Mouse (Mus musculus): Measurements from ENCODE around the gene Wfdc11. TPM values are rescaled to one million over a fixed set of nuclear protein-coding genes. Genes with fewer than 3 reads are reported as not detected.
A peak's percentile ranks its signal among the peaks of the same experiment; 100 is the strongest.

The Wfdc11 gene
- polyA plus RNA-seq, 1 experiment from 2014 or later = not detected

- Histone ChIP-seq H3K4me3 (ENCODE audit: low read depth, low read length) (peak overlapping the region; percentile 4; the same call in 1 of the 2 replicates), H3K9me3 (ENCODE audit: control insufficient read depth, low read length) (no peaks in the 10 kb centered on the region), H3K9ac (ENCODE audit: low read length) (0 out of 2 replicates have a peak overlapping the region, but pooled peaks have one; percentile 24), H3K27me3 (ENCODE audit: control insufficient read depth, insufficient read depth, low read length) (no peaks in the 10 kb centered on the region), H3K27ac (replicated peaks) (no peak overlapping the region), H3K36me3 (ENCODE audit: control insufficient read depth, insufficient read depth, low read length) (no peaks in the 10 kb centered on the region), H3K4me1 (replicated peaks; ENCODE audit: control insufficient read depth, insufficient read depth) (no peaks in the 10 kb centered on the region), H3K4me2 (replicated peaks; ENCODE audit: low read depth) (peak overlapping the region; percentile 51)
- WGBS = 19% methylated on average over 19 of the region's 19 CpGs
- ATAC-seq (ENCODE audit: low FRiP score, low TSS enrichment) = peak; percentile 84
- DNase-seq (ENCODE audit: low spot score) = peak; percentile 87
- TF ChIP-seq EP300 (optimal IDR thresholded peaks at IDR 0.05) = no peak
- peak; percentile 88 for TF ChIP-seq CTCF (IDR thresholded peaks at IDR 0.05; ENCODE audit: low read depth)
These were observed 5.2 kb upstream of the Wfdc11 start for GRCm38 (mm10) chr2:164678848-164679625.

DNA sequence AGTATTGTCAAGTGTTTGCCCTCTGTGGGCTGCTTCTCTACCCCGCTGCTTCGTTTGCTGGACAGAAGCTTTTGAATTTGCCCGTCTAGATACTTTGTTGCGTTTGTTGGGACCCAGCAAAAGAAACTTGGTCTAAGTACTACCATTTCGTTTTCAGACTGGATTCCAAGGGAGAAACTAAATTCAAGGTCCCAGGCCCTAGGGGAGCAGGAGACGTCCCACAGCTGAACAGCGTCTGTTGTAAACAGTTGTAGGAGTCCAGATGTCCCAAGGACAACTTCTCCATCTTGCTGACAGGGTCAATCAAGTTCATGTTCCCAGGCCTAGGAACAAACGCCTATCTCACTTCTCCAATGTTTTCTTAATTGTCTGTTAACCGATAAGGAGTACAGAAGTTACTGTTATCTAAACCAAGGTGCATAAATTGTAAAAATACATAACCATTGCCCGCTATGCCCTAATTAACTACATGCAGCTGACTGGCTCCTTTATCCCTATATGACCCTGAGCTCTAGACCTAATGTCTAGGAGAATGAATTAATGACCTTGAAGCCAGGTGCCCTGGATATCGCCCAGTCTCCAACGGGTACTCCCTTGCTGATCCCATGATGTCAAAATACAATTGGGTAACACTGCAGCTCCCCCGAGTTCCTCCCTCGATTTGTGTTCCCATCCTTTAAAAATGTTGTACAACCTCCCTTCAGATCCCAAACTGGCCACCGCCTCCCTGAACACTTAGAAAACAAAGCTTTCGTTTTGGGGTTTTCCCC is 3.2 kb upstream of the Wfdc11 start:
- H3K9me3 ChIP-seq (ENCODE audit: control insufficient read depth, low read length) = no peaks in the 10 kb centered on the region
- TF ChIP-seq EP300 (optimal IDR thresholded peaks at IDR 0.05) (no peak), CTCF (IDR thresholded peaks at IDR 0.05; ENCODE audit: low read depth) (no peak)
- 69% methylated on average over 16 of the region's 16 CpGs for WGBS

DNA sequence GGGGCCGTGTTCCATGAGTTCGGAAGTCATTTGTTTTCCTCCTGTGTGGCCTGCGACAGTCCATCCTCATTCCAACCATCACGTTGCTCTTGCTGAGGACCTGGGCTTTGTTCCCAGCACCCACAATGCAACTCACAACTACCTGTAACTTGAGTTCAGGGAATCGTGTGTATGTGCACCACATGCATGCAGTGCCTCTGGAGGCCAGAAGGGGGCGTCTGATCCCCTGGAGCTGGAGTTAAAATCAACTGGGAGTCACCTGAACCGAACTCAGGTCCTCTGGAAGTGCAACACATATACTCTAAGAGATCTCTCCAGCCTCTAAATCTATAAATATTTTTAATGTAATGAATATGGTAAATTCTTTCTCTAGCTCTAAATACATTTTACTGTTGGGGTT is 2.2 kb upstream of the Wfdc11 start:
- no peak for DNase-seq (ENCODE audit: low spot score)

More for the DNA sequence above, 3.2 kb upstream of the Wfdc11 start:
- Histone ChIP-seq H3K4me2 (replicated peaks; ENCODE audit: low read depth) (no peak overlapping the region), H3K4me3 (ENCODE audit: low read depth, low read length) (no peak overlapping the region), H3K36me3 (ENCODE audit: control insufficient read depth, insufficient read depth, low read length) (no peaks in the 10 kb centered on the region), H3K27ac (replicated peaks) (no peak overlapping the region), H3K9ac (ENCODE audit: low read length) (no peak overlapping the region), H3K4me1 (replicated peaks; ENCODE audit: control insufficient read depth, insufficient read depth) (no peaks in the 10 kb centered on the region), H3K27me3 (ENCODE audit: control insufficient read depth, insufficient read depth, low read length) (no peaks in the 10 kb centered on the region)
- DNase-seq (ENCODE audit: low spot score) = no peak
- ATAC-seq (ENCODE audit: low FRiP score, low TSS enrichment) = no peak

GRCm38 (mm10) chr2:164670938-164671337 is 2.9 kb downstream of the Wfdc11 start:
- WGBS = 10% methylated on average over 1 of the region's 1 CpGs
- H3K9me3 ChIP-seq (ENCODE audit: control insufficient read depth, low read length) = no peaks in the 10 kb centered on the region
- no peaks in the 10 kb centered on the region for H3K36me3 ChIP-seq (ENCODE audit: control insufficient read depth, insufficient read depth, low read length)
- DNase-seq (ENCODE audit: low spot score) = no peak
- no peak for ATAC-seq (ENCODE audit: low FRiP score, low TSS enrichment)
- no peaks in the 10 kb centered on the region for H3K27me3 ChIP-seq (ENCODE audit: control insufficient read depth, insufficient read depth, low read length)
- no peak overlapping the region for H3K9ac ChIP-seq (ENCODE audit: low read length)
- H3K4me1 ChIP-seq (replicated peaks; ENCODE audit: control insufficient read depth, insufficient read depth) = no peaks in the 10 kb centered on the region
- H3K27ac ChIP-seq (replicated peaks) = no peak overlapping the region
- no peak overlapping the region for H3K4me2 ChIP-seq (replicated peaks; ENCODE audit: low read depth)
- H3K4me3 ChIP-seq (ENCODE audit: low read depth, low read length) = no peak overlapping the region
- TF ChIP-seq CTCF (IDR thresholded peaks at IDR 0.05; ENCODE audit: low read depth) (no peak), EP300 (optimal IDR thresholded peaks at IDR 0.05) (no peak)

More for the DNA sequence above, 2.2 kb upstream of the Wfdc11 start:
- 81% methylated on average over 7 of the region's 7 CpGs for WGBS
- Histone ChIP-seq H3K27me3 (ENCODE audit: control insufficient read depth, insufficient read depth, low read length) (no peaks in the 10 kb centered on the region), H3K4me2 (replicated peaks; ENCODE audit: low read depth) (no peak overlapping the region), H3K36me3 (ENCODE audit: control insufficient read depth, insufficient read depth, low read length) (no peaks in the 10 kb centered on the region), H3K4me1 (replicated peaks; ENCODE audit: control insufficient read depth, insufficient read depth) (no peaks in the 10 kb centered on the region), H3K9ac (ENCODE audit: low read length) (no peak overlapping the region), H3K9me3 (ENCODE audit: control insufficient read depth, low read length) (no peaks in the 10 kb centered on the region), H3K4me3 (ENCODE audit: low read depth, low read length) (no peak overlapping the region), H3K27ac (replicated peaks) (no peak overlapping the region)
- TF ChIP-seq EP300 (optimal IDR thresholded peaks at IDR 0.05) (no peak), CTCF (IDR thresholded peaks at IDR 0.05; ENCODE audit: low read depth) (peak; percentile 43)
- ATAC-seq (ENCODE audit: low FRiP score, low TSS enrichment) = no peak

- H3K4me3 ChIP-seq (ENCODE audit: low read depth, low read length) = no peak overlapping the region
- H3K9me3 ChIP-seq (ENCODE audit: control insufficient read depth, low read length) = no peaks in the 10 kb centered on the region
- DNase-seq (ENCODE audit: low spot score) = no peak
- no peaks in the 10 kb centered on the region for H3K27me3 ChIP-seq (ENCODE audit: control insufficient read depth, insufficient read depth, low read length)
- H3K36me3 ChIP-seq (ENCODE audit: control insufficient read depth, insufficient read depth, low read length) = no peaks in the 10 kb centered on the region
- no peak for TF ChIP-seq CTCF (IDR thresholded peaks at IDR 0.05; ENCODE audit: low read depth)
- no peak for TF ChIP-seq EP300 (optimal IDR thresholded peaks at IDR 0.05)
- H3K27ac ChIP-seq (replicated peaks) = no peak overlapping the region
- H3K4me1 ChIP-seq (replicated peaks; ENCODE audit: control insufficient read depth, insufficient read depth) = no peaks in the 10 kb centered on the region
- H3K4me2 ChIP-seq (replicated peaks; ENCODE audit: low read depth) = no peak overlapping the region
- WGBS = 79% methylated on average over 5 of the region's 5 CpGs
- ATAC-seq (ENCODE audit: low FRiP score, low TSS enrichment) = no peak
- H3K9ac ChIP-seq (ENCODE audit: low read length) = no peak overlapping the region
These were observed 3.6 kb downstream of the Wfdc11 start for GRCm38 (mm10) chr2:164670261-164670660.

DNA sequence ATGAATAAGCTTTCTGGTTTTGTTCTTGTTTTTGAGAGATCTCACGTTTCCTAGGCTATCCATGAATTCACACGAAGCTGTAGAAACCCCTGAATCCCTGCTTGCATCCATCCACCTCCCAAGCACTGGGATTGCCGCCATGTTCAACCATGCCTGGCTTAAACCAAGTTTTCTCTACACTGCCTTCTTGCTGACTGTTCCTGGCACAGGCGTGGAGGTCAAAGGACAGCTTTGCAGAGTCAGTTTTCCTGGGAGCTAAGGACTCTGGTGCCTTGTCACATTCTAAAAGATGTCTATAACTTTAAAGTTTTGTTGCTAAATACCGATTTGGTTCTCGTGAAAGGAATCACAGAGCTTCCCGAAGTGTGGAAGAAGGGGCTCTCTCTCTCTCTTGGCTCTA is 9.0 kb downstream of the Wfdc11 start:
- H3K4me1 ChIP-seq (replicated peaks; ENCODE audit: control insufficient read depth, insufficient read depth) = no peaks in the 10 kb centered on the region
- TF ChIP-seq CTCF (IDR thresholded peaks at IDR 0.05; ENCODE audit: low read depth) (no peak), EP300 (optimal IDR thresholded peaks at IDR 0.05) (no peak)
- no peak overlapping the region for H3K27ac ChIP-seq (replicated peaks)
- no peak overlapping the region for H3K4me3 ChIP-seq (ENCODE audit: low read depth, low read length)
- no peaks in the 10 kb centered on the region for H3K9me3 ChIP-seq (ENCODE audit: control insufficient read depth, low read length)
- H3K36me3 ChIP-seq (ENCODE audit: control insufficient read depth, insufficient read depth, low read length) = no peaks in the 10 kb centered on the region
- no peak overlapping the region for H3K9ac ChIP-seq (ENCODE audit: low read length)
- no peak overlapping the region for H3K4me2 ChIP-seq (replicated peaks; ENCODE audit: low read depth)
- DNase-seq (ENCODE audit: low spot score) = no peak
- no peaks in the 10 kb centered on the region for H3K27me3 ChIP-seq (ENCODE audit: control insufficient read depth, insufficient read depth, low read length)
- 89% methylated on average over 7 of the region's 7 CpGs for WGBS
- no peak for ATAC-seq (ENCODE audit: low FRiP score, low TSS enrichment)
